Mouse (Mus musculus): ENCODE measurements around the gene Chrdl2. TPM values are rescaled to one million over a fixed set of nuclear protein-coding genes. Genes with fewer than 3 reads are reported as not detected.

Gene Chrdl2
- polyA plus RNA-seq, 1 experiment: 0.34 TPM

DNA sequence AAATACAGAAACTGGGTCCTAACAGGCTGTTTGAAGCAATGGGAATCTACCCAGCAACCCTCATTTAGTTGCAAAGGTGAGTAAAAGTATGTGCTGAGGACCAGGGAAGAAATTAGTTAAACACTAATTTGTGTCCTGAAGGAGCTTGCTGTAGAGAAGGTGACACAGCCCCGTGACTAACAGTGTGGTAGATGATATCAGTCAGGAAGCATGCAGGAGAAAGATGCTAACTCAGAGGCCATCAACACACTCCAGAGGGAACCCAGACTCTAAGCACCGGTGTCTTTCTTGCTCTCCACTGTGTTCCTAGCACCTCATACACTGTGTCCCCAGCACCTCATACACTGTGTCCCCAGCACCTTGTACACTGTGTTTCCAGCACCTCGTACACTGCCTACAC, 7.3 kb upstream of the Chrdl2 start:
- 67% methylated on average over 3 of the region's 3 CpGs for WGBS
- H3K36me3 ChIP-seq (ENCODE audit: control insufficient read depth, insufficient read depth, low read length): no peaks in the 10 kb centered on the region
- TF ChIP-seq CTCF (IDR thresholded peaks at IDR 0.05; ENCODE audit: extremely low read depth, insufficient read length, insufficient replicate concordance, low read depth, low read length): no peak
- TF ChIP-seq POLR2A (IDR thresholded peaks at IDR 0.05; ENCODE audit: low read depth, low read length): no peak
- H3K27me3 ChIP-seq (ENCODE audit: control insufficient read depth, insufficient read depth, low read length): no peaks in the 10 kb centered on the region
- no peak overlapping the region for H3K27ac ChIP-seq (ENCODE audit: insufficient read depth, low read depth, low read length)
- no peak overlapping the region for H3K4me3 ChIP-seq (ENCODE audit: low read depth, low read length)
- H3K4me1 ChIP-seq (ENCODE audit: control insufficient read depth, insufficient read depth, insufficient read length, low read length): no peaks in the 10 kb centered on the region

DNA sequence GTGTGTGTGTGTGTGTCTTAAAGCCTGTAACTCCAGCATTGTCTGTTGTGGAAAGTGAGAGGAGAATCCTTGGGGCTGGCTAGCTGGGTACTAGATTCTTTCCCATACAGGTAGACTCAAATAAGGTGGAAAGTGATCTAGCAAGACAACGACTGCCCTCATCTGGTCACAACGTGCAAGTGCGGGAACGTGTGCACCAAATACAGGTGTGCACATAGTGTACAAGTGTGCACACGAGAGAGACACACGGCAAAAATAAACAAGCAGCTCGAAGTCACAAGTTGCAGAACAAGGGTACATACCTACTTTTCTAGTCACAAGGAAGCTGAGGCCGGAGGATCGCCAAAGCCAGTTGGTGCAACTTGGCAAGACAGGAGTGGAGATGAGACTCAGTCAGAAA, 2.2 kb upstream of the Chrdl2 start:
- WGBS: 39% methylated on average over 9 of the region's 9 CpGs
- TF ChIP-seq POLR2A (IDR thresholded peaks at IDR 0.05; ENCODE audit: low read depth, low read length): no peak
- TF ChIP-seq CTCF (IDR thresholded peaks at IDR 0.05; ENCODE audit: extremely low read depth, insufficient read length, insufficient replicate concordance, low read depth, low read length): peak; percentile 27; the same call in 1 of the 2 replicates

DNA sequence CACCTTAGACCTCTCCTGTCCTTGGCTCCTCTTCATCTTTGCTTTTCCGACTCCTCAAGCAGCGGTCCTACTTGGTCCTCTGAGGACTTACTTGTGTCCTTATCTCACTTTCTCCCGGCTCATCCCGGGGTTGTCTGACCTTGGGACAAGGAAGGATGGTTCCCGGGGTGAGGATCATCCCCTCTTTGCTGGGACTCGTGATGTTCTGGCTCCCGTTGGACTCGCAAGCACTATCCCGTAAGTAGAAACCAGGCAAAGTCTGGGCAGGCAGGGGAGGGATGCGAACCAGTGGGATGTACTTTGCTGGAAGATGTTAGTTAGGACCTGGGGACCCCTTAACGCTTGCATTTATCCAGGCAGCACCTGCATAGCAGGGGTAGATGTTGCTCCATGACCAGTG, 439 bp downstream of the Chrdl2 start:
- Histone ChIP-seq H3K4me3 (ENCODE audit: low read depth, low read length) (no peak overlapping the region), H3K36me3 (ENCODE audit: control insufficient read depth, insufficient read depth, low read length) (no peaks in the 10 kb centered on the region), H3K27ac (ENCODE audit: insufficient read depth, low read depth, low read length) (no peak overlapping the region), H3K4me1 (ENCODE audit: control insufficient read depth, insufficient read depth, insufficient read length, low read length) (peaks cover 4% of the 10 kb centered on the region; the same call in 1 of the 2 replicates), H3K27me3 (ENCODE audit: control insufficient read depth, insufficient read depth, low read length) (peaks cover 27% of the 10 kb centered on the region)
- TF ChIP-seq POLR2A (IDR thresholded peaks at IDR 0.05; ENCODE audit: low read depth, low read length): no peak
- no peak for TF ChIP-seq CTCF (IDR thresholded peaks at IDR 0.05; ENCODE audit: extremely low read depth, insufficient read length, insufficient replicate concordance, low read depth, low read length)
- 7% methylated on average over 11 of the region's 11 CpGs for WGBS

More for the DNA sequence above, 2.2 kb upstream of the Chrdl2 start:
- Histone ChIP-seq H3K4me3 (ENCODE audit: low read depth, low read length) (no peak overlapping the region), H3K36me3 (ENCODE audit: control insufficient read depth, insufficient read depth, low read length) (no peaks in the 10 kb centered on the region), H3K27ac (ENCODE audit: insufficient read depth, low read depth, low read length) (no peak overlapping the region), H3K4me1 (ENCODE audit: control insufficient read depth, insufficient read depth, insufficient read length, low read length) (no peaks in the 10 kb centered on the region), H3K27me3 (ENCODE audit: control insufficient read depth, insufficient read depth, low read length) (peaks cover 27% of the 10 kb centered on the region)

DNA sequence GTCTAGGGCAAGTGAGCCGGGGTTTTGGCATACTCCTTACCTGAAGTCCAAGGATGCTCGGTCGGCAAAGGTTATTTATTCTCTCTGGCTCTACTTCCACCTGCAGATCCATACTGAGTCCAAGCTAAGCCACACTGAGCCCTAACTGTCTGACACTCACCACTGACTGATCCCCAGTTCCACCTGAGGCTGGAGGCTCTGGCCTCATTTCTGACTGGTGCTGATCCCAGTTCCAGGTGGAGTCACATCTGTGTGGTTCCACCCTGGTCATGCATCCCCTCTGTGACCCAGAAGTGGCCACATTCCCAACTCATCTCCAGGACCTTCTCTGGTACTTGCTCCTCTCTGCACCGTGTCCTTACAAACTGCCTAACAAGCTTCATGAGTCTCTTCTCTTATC, 2.8 kb downstream of the Chrdl2 start:
- Histone ChIP-seq H3K36me3 (ENCODE audit: control insufficient read depth, insufficient read depth, low read length) (no peaks in the 10 kb centered on the region), H3K27me3 (ENCODE audit: control insufficient read depth, insufficient read depth, low read length) (peaks cover 27% of the 10 kb centered on the region), H3K27ac (ENCODE audit: insufficient read depth, low read depth, low read length) (no peak overlapping the region), H3K4me1 (ENCODE audit: control insufficient read depth, insufficient read depth, insufficient read length, low read length) (peaks cover 4% of the 10 kb centered on the region; the same call in 1 of the 2 replicates), H3K4me3 (ENCODE audit: low read depth, low read length) (no peak overlapping the region)
- WGBS: 82% methylated on average over 4 of the region's 4 CpGs
- no peak for TF ChIP-seq POLR2A (IDR thresholded peaks at IDR 0.05; ENCODE audit: low read depth, low read length)

DNA sequence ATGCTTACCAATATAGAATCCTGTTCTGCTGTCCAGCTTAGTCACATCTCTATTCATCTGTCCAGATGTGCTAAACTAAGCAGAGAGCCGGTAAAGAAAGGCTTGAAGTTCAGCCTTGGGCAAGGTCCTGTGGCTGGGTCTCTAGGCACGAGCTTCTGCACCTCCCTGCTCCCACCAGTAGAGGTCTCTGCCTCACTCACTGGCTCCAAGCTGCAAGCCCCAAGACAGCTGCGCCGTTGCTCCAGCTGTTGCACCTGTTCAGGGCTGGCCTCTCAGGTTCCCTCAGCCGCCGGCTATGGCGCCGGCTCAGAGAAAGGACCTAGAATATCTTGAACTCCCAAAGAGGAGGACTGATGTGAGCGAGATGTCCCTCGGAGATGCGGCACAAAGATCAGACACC, 3.7 kb downstream of the Chrdl2 start:
- peaks cover 26% of the 10 kb centered on the region for H3K27me3 ChIP-seq (ENCODE audit: control insufficient read depth, insufficient read depth, low read length)
- H3K36me3 ChIP-seq (ENCODE audit: control insufficient read depth, insufficient read depth, low read length): no peaks in the 10 kb centered on the region
- no peak overlapping the region for H3K4me3 ChIP-seq (ENCODE audit: low read depth, low read length)
- peaks cover 4% of the 10 kb centered on the region; the same call in 1 of the 2 replicates for H3K4me1 ChIP-seq (ENCODE audit: control insufficient read depth, insufficient read depth, insufficient read length, low read length)
- 10% methylated on average over 11 of the region's 11 CpGs for WGBS
- TF ChIP-seq POLR2A (IDR thresholded peaks at IDR 0.05; ENCODE audit: low read depth, low read length): peak; percentile 36; the same call in 1 of the 2 replicates
- peak; percentile 74 for TF ChIP-seq CTCF (IDR thresholded peaks at IDR 0.05; ENCODE audit: extremely low read depth, insufficient read length, insufficient replicate concordance, low read depth, low read length)
- H3K27ac ChIP-seq (ENCODE audit: insufficient read depth, low read depth, low read length): no peak overlapping the region

DNA sequence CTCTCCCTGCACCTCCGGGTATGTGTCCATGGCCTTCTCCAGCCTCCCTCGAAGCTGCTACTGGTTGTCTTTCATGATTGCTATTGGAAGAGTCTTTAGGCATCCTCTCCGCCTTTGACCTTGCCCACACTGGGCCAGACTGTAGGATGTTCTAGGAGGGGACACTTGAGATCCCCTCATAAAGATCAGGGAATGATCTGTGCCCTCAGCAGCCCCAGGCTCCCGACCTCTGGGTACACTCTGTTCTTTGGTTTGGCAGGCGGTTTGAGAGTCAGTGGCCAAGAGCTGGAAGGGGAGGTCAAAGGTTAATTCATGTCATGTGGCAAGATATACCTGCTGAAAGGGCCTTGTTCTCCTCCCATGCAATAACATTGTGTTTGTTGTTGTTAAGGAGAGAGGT, 4.7 kb downstream of the Chrdl2 start:
- peaks cover 4% of the 10 kb centered on the region; the same call in 1 of the 2 replicates for H3K4me1 ChIP-seq (ENCODE audit: control insufficient read depth, insufficient read depth, insufficient read length, low read length)
- 41% methylated on average over 5 of the region's 5 CpGs for WGBS
- H3K27ac ChIP-seq (ENCODE audit: insufficient read depth, low read depth, low read length): no peak overlapping the region
- H3K4me3 ChIP-seq (ENCODE audit: low read depth, low read length): no peak overlapping the region
- no peaks in the 10 kb centered on the region for H3K36me3 ChIP-seq (ENCODE audit: control insufficient read depth, insufficient read depth, low read length)
- TF ChIP-seq POLR2A (IDR thresholded peaks at IDR 0.05; ENCODE audit: low read depth, low read length) (no peak), CTCF (IDR thresholded peaks at IDR 0.05; ENCODE audit: extremely low read depth, insufficient read length, insufficient replicate concordance, low read depth, low read length) (no peak)
- H3K27me3 ChIP-seq (ENCODE audit: control insufficient read depth, insufficient read depth, low read length): peaks cover 16% of the 10 kb centered on the region

DNA sequence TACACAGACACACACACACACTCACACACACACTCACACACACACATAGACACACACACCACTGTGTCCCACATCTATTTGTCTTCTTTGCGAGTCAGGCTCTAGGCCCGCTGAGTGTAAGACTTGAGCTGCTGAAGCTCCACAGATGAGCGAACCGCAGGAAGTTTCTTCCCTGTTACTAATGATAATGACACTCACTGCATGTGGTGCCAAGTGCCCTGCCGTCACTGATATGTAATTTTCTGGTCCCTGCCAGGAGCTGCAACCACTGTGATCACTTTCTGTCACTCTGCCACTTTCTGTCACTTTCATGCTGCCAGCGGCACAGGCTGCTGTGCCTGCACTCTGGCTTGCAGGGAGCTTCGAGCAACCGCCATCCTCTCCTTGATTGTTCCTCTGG, 6.1 kb downstream of the Chrdl2 start:
- Histone ChIP-seq H3K4me3 (ENCODE audit: low read depth, low read length) (no peak overlapping the region), H3K36me3 (ENCODE audit: control insufficient read depth, insufficient read depth, low read length) (no peaks in the 10 kb centered on the region), H3K27me3 (ENCODE audit: control insufficient read depth, insufficient read depth, low read length) (peaks cover 4% of the 10 kb centered on the region; the same call in 1 of the 2 replicates), H3K27ac (ENCODE audit: insufficient read depth, low read depth, low read length) (no peak overlapping the region), H3K4me1 (ENCODE audit: control insufficient read depth, insufficient read depth, insufficient read length, low read length) (peaks cover 4% of the 10 kb centered on the region; the same call in 1 of the 2 replicates)
- WGBS: 62% methylated on average over 8 of the region's 8 CpGs
- no peak for TF ChIP-seq POLR2A (IDR thresholded peaks at IDR 0.05; ENCODE audit: low read depth, low read length)
- no peak for TF ChIP-seq CTCF (IDR thresholded peaks at IDR 0.05; ENCODE audit: extremely low read depth, insufficient read length, insufficient replicate concordance, low read depth, low read length)

All from small intestine, adult 2 months (tissue).